Mouse (Mus musculus): Measurements from ENCODE around the gene Tmem131l. TPM values are rescaled to one million over a fixed set of nuclear protein-coding genes. Genes with fewer than 3 reads are reported as not detected.

Gene Tmem131l
- polyA plus RNA-seq, 1 experiment from 2014 or later, result 86.8 TPM

DNA sequence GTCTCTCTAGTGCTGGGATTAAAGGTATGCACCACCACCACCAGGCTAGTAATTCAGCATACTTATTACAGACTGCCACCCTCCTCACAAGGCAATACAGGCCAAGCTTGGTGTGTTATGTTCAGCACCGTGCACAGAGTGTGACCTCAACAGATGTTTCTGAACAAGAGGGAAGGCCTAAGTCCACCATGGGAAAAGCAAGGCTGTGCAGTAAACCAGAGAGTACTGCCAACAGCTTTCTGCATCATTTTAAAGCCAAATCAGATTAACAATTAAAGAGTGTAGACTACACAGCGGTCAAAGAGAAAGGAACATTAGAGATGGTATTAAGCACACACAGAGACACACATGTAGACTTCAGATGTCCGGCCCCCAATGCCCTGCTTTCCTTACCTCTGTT is 8.8 kb downstream of the Tmem131l start:
- ATAC-seq (ENCODE audit: insufficient number of reproducible peaks, low FRiP score, low TSS enrichment, low read depth) (no peak), DNase-seq (ENCODE audit: low spot score) (no peak)
- H3K9me3 ChIP-seq (ENCODE audit: control insufficient read depth, low read length), result no peaks in the 10 kb centered on the region
- H3K27ac ChIP-seq (replicated peaks; ENCODE audit: low read depth, low read length), result no peak overlapping the region
- peaks cover 2% of the 10 kb centered on the region; the same call in 1 of the 2 replicates for H3K36me3 ChIP-seq (ENCODE audit: control insufficient read depth, insufficient read depth, low read length)
- 92% methylated on average over 3 of the region's 3 CpGs for WGBS
- no peak overlapping the region for H3K4me3 ChIP-seq (ENCODE audit: low read depth, low read length)
- H3K27me3 ChIP-seq (ENCODE audit: control insufficient read depth, insufficient read depth, low read length), result no peaks in the 10 kb centered on the region
- H3K4me2 ChIP-seq (ENCODE audit: low read depth, severe bottlenecking), result no peak overlapping the region
- H3K4me1 ChIP-seq (ENCODE audit: control insufficient read depth, insufficient read depth, low read length), result no peaks in the 10 kb centered on the region; the same call in 1 of the 2 replicates
- H3K9ac ChIP-seq (ENCODE audit: low read length), result no peak overlapping the region

DNA sequence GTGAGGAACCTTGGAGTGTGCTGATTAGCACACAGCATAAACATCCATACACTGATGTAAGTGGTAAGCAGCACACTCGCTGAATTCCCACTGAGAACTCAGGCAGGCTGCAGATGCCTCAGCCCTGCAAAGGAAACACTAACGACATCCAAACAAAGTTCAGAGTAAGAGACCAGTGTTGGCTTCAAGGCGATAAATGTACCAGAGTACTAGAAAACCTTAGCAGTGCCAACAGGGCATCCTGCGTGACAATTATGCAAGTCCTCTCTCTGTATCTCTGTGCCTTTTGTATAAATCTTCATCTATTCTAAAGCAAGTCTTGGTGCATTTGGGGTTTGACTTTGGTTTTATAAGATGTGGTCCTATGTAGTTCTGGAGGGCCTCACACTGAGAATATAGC is 11.0 kb downstream of the Tmem131l start:
- Histone ChIP-seq H3K36me3 (ENCODE audit: control insufficient read depth, insufficient read depth, low read length) (peaks cover 2% of the 10 kb centered on the region; the same call in 1 of the 2 replicates), H3K4me2 (ENCODE audit: low read depth, severe bottlenecking) (no peak overlapping the region), H3K27me3 (ENCODE audit: control insufficient read depth, insufficient read depth, low read length) (no peaks in the 10 kb centered on the region), H3K9ac (ENCODE audit: low read length) (no peak overlapping the region), H3K27ac (replicated peaks; ENCODE audit: low read depth, low read length) (no peak overlapping the region), H3K4me3 (ENCODE audit: low read depth, low read length) (no peak overlapping the region), H3K9me3 (ENCODE audit: control insufficient read depth, low read length) (no peaks in the 10 kb centered on the region), H3K4me1 (ENCODE audit: control insufficient read depth, insufficient read depth, low read length) (peaks cover 8% of the 10 kb centered on the region)
- DNase-seq (ENCODE audit: low spot score), result no peak
- 77% methylated on average over 4 of the region's 4 CpGs for WGBS
- no peak for ATAC-seq (ENCODE audit: insufficient number of reproducible peaks, low FRiP score, low TSS enrichment, low read depth)

DNA sequence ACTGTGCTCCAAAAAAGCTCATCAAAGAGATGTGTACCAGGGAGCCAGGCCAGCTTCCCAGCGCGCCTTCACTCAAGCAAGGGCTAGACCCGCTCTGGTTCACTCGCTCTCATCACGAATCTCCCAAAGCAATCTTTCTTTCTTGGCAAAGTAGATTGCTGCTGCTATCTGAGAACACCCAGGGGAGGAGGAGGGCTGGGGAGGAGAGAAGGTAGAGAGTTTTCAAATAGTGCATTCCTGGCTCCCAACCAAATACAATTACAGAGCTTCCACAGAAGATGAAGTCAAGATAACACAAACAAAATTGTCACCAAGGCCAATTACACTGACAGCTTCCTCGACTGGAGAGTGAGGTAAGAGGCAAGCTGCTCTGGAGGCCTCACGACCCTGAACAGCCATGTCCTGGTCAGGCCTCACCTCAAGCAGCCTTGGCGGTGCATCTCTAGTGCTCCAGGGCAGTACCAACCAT is 12.2 kb downstream of the Tmem131l start:
- no peak overlapping the region for H3K4me3 ChIP-seq (ENCODE audit: low read depth, low read length)
- H3K27me3 ChIP-seq (ENCODE audit: control insufficient read depth, insufficient read depth, low read length), result no peaks in the 10 kb centered on the region
- peaks cover 10% of the 10 kb centered on the region for H3K4me1 ChIP-seq (ENCODE audit: control insufficient read depth, insufficient read depth, low read length)
- no peaks in the 10 kb centered on the region for H3K9me3 ChIP-seq (ENCODE audit: control insufficient read depth, low read length)
- no peak overlapping the region for H3K4me2 ChIP-seq (ENCODE audit: low read depth, severe bottlenecking)
- H3K36me3 ChIP-seq (ENCODE audit: control insufficient read depth, insufficient read depth, low read length), result peaks cover 2% of the 10 kb centered on the region; the same call in 1 of the 2 replicates
- DNase-seq (ENCODE audit: low spot score) (no peak), ATAC-seq (ENCODE audit: insufficient number of reproducible peaks, low FRiP score, low TSS enrichment, low read depth) (no peak)
- H3K9ac ChIP-seq (ENCODE audit: low read length), result no peak overlapping the region
- 80% methylated on average over 8 of the region's 8 CpGs for WGBS
- no peak overlapping the region for H3K27ac ChIP-seq (replicated peaks; ENCODE audit: low read depth, low read length)

DNA sequence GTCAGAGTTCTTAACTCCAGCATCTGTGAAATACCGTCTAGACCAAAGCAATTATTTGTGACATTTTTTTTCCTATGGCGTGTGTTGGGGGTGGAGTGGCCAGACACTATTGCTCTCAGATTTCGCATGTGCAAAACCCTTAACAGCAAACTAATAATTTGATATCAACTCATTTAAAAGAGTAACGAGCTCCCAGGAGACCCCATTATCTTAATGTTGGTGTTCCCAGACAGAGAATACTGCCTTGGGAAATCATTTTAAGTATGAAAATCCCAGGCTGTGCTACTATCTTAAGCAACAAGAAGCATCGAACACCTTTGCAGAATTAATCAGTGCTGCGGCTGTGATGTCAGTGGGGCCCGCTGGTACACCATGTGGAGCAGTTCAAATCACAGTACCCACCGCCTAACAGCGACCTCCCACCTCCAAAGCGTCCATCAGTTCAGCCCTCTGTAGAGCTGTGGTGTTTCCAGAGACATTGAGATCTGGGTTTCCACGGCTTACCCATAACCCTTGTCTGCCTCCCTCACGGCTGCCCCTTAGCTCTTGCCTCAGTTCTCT is 15.4 kb downstream of the Tmem131l start:
- no peak for DNase-seq (ENCODE audit: low spot score)
- no peak overlapping the region for H3K4me3 ChIP-seq (ENCODE audit: low read depth, low read length)
- WGBS, result 55% methylated on average over 12 of the region's 12 CpGs
- H3K9ac ChIP-seq (ENCODE audit: low read length), result no peak overlapping the region
- no peak overlapping the region for H3K4me2 ChIP-seq (ENCODE audit: low read depth, severe bottlenecking)
- H3K36me3 ChIP-seq (ENCODE audit: control insufficient read depth, insufficient read depth, low read length), result no peaks in the 10 kb centered on the region
- no peaks in the 10 kb centered on the region for H3K27me3 ChIP-seq (ENCODE audit: control insufficient read depth, insufficient read depth, low read length)
- no peak overlapping the region for H3K27ac ChIP-seq (replicated peaks; ENCODE audit: low read depth, low read length)
- H3K9me3 ChIP-seq (ENCODE audit: control insufficient read depth, low read length), result no peaks in the 10 kb centered on the region
- peaks cover 23% of the 10 kb centered on the region for H3K4me1 ChIP-seq (ENCODE audit: control insufficient read depth, insufficient read depth, low read length)
- no peak for ATAC-seq (ENCODE audit: insufficient number of reproducible peaks, low FRiP score, low TSS enrichment, low read depth)

DNA sequence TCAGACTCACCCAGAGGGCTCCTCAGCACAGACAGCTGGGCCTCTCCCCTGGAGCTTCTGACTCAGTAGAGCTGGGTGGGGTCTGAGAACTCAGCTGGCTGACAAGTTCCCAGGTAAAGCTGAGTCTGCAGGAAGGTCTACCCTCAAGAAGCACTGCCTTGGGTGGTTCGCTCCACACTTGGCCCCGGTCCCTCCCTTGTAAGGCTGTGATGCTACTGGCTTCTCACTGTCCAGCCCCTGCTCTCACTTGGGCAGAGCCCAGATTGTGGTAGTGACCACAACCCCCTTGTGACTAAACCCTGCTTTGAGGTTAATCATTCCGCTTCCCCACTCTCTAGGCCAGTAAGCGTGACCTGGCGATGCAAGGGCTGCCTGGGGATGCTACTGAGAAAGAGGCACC is 17.3 kb downstream of the Tmem131l start:
- Histone ChIP-seq H3K36me3 (ENCODE audit: control insufficient read depth, insufficient read depth, low read length) (peaks cover 5% of the 10 kb centered on the region; the same call in 1 of the 2 replicates), H3K9me3 (ENCODE audit: control insufficient read depth, low read length) (no peaks in the 10 kb centered on the region), H3K27ac (replicated peaks; ENCODE audit: low read depth, low read length) (no peak overlapping the region), H3K4me1 (ENCODE audit: control insufficient read depth, insufficient read depth, low read length) (peaks cover 25% of the 10 kb centered on the region), H3K4me2 (ENCODE audit: low read depth, severe bottlenecking) (no peak overlapping the region), H3K9ac (ENCODE audit: low read length) (no peak overlapping the region), H3K4me3 (ENCODE audit: low read depth, low read length) (no peak overlapping the region), H3K27me3 (ENCODE audit: control insufficient read depth, insufficient read depth, low read length) (no peaks in the 10 kb centered on the region)
- no peak for DNase-seq (ENCODE audit: low spot score)
- no peak for ATAC-seq (ENCODE audit: insufficient number of reproducible peaks, low FRiP score, low TSS enrichment, low read depth)
- 73% methylated on average over 5 of the region's 5 CpGs for WGBS

DNA sequence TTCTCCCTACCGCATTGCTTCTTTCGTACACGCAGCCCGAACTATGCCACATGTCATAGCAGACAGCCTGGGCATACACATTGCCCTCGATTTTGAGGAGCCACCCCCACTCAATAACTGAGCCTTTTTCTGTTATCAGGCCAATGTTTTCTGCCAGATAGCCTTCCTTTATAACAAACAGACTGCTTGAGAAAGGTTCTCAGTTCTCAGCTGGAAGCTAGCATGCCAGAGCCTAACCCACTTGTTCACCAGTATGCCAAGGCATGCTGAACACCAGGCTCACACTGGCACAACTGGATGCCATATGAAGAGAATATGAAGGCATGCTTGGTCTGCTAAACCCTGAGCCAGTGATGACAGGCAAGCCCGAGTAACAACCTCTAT is 17.8 kb downstream of the Tmem131l start:
- H3K9me3 ChIP-seq (ENCODE audit: control insufficient read depth, low read length), result no peaks in the 10 kb centered on the region
- no peak for DNase-seq (ENCODE audit: low spot score)
- WGBS, result 80% methylated on average over 6 of the region's 6 CpGs
- H3K27ac ChIP-seq (replicated peaks; ENCODE audit: low read depth, low read length), result no peak overlapping the region
- no peaks in the 10 kb centered on the region for H3K27me3 ChIP-seq (ENCODE audit: control insufficient read depth, insufficient read depth, low read length)
- H3K4me1 ChIP-seq (ENCODE audit: control insufficient read depth, insufficient read depth, low read length), result peaks cover 25% of the 10 kb centered on the region
- no peak overlapping the region for H3K9ac ChIP-seq (ENCODE audit: low read length)
- no peak overlapping the region for H3K4me3 ChIP-seq (ENCODE audit: low read depth, low read length)
- peaks cover 5% of the 10 kb centered on the region; the same call in 1 of the 2 replicates for H3K36me3 ChIP-seq (ENCODE audit: control insufficient read depth, insufficient read depth, low read length)
- no peak for ATAC-seq (ENCODE audit: insufficient number of reproducible peaks, low FRiP score, low TSS enrichment, low read depth)
- no peak overlapping the region for H3K4me2 ChIP-seq (ENCODE audit: low read depth, severe bottlenecking)

DNA sequence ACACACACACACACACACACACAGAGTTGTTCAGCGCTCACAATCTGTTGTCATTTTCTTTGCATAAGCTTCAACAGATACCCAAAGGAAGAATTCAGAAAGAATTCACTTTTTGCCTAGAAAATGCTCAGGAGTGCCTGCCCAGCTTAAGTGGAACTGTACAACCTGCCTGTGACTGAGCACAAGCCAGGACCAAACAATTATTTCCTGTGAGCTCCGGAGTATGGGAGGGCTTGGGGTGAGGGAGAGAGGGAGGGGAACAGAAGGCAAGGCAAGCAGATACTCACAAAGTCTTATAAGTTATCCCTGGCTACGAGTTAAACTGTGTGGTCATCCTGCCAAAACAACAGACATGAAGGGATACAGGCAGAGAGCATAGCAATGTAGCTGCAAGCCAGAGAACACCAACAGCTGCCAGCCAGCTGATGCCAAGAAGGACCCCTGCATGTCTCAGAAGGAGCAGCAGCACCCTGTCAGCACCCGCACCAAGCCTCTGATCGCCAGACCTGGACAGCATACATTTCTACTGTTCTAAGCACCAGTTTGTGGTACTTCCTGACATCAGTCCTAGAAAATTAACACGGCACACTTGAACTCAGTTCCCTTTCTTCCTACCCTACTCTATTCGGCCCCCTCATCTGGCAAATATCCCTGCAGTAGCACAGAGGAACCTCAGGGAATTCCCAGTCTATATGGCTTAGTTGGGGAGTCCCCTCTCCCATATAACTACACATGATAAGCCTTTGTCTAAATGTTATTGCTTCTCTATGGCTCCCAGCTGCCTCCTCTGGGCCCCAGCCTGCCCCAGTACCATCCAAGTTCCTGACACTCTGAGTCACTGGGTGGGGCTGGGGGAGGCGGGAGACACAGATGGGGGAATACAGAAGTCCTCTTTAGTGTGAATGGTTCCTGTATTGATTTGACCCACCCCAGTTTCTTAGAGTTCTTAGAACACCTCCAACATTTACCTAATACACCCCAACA is 18.5 kb downstream of the Tmem131l start:
- DNase-seq (ENCODE audit: low spot score), result no peak

DNA sequence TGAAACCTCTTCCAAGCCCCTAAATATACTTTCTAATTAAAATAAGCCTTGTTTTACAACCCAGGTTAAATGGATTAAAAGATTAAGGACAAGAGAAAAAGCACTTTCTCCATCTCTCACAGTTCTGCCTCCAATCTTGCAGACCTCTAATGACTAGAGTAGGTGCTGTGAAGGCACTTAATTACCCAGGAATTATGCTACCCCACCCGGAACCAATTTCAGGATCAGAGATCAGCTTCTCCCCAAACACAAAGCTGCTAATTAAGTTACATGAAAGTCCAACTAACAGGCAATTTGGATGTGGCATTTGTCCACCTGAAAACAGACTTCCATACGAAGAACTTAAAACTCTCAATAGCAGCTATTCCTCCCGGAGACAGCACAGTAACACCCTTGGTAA is 19.4 kb downstream of the Tmem131l start:
- H3K27me3 ChIP-seq (ENCODE audit: control insufficient read depth, insufficient read depth, low read length), result no peaks in the 10 kb centered on the region
- peaks cover 5% of the 10 kb centered on the region; the same call in 1 of the 2 replicates for H3K36me3 ChIP-seq (ENCODE audit: control insufficient read depth, insufficient read depth, low read length)
- H3K9ac ChIP-seq (ENCODE audit: low read length), result no peak overlapping the region
- DNase-seq (ENCODE audit: low spot score) (no peak), ATAC-seq (ENCODE audit: insufficient number of reproducible peaks, low FRiP score, low TSS enrichment, low read depth) (no peak)
- 14% methylated on average over 3 of the region's 3 CpGs for WGBS
- H3K27ac ChIP-seq (replicated peaks; ENCODE audit: low read depth, low read length), result no peak overlapping the region
- H3K4me3 ChIP-seq (ENCODE audit: low read depth, low read length), result no peak overlapping the region
- no peak overlapping the region for H3K4me2 ChIP-seq (ENCODE audit: low read depth, severe bottlenecking)
- H3K9me3 ChIP-seq (ENCODE audit: control insufficient read depth, low read length), result no peaks in the 10 kb centered on the region
- peaks cover 23% of the 10 kb centered on the region for H3K4me1 ChIP-seq (ENCODE audit: control insufficient read depth, insufficient read depth, low read length)

More for the DNA sequence above, 18.5 kb downstream of the Tmem131l start:
- peaks cover 5% of the 10 kb centered on the region; the same call in 1 of the 2 replicates for H3K36me3 ChIP-seq (ENCODE audit: control insufficient read depth, insufficient read depth, low read length)
- H3K4me3 ChIP-seq (ENCODE audit: low read depth, low read length), result no peak overlapping the region
- no peak overlapping the region for H3K27ac ChIP-seq (replicated peaks; ENCODE audit: low read depth, low read length)
- H3K4me1 ChIP-seq (ENCODE audit: control insufficient read depth, insufficient read depth, low read length), result peaks cover 25% of the 10 kb centered on the region
- WGBS, result 64% methylated on average over 8 of the region's 8 CpGs
- H3K4me2 ChIP-seq (ENCODE audit: low read depth, severe bottlenecking), result no peak overlapping the region
- no peak for ATAC-seq (ENCODE audit: insufficient number of reproducible peaks, low FRiP score, low TSS enrichment, low read depth)
- H3K9ac ChIP-seq (ENCODE audit: low read length), result no peak overlapping the region
- no peaks in the 10 kb centered on the region for H3K27me3 ChIP-seq (ENCODE audit: control insufficient read depth, insufficient read depth, low read length)
- no peaks in the 10 kb centered on the region for H3K9me3 ChIP-seq (ENCODE audit: control insufficient read depth, low read length)
